Mouse (Mus musculus) kidney, postnatal 0 days (tissue): ENCODE measurements at regions not wholly inside any gene's neighbourhood (a gene's known extent, or its start where the extent isn't known, plus 50 kb on each side); places are given as distances from the start of the nearest gene placed in this dataset.

Experiments used
- ATAC-seq: fragments of 200-750 bp; cut with Nextera tagmentation; replicated peaks from 2 replicates; pipeline ENCODE4 v1.8.0; 2017; ENCODE audit warnings: low read depth, moderate number of reproducible peaks, moderate TSS enrichment, moderate library complexity; ENCODE audit not compliant: low FRiP score
- DNase-seq: peaks from one replicate; pipeline ENCODE4 v3.0.0-alpha.2; 2016; ENCODE audit warnings: low spot score
- H3K27ac ChIP-seq: fragments of 300-500 bp; sonication (generic); 2 replicates; pipeline ENCODE4 v1.5.1; 2014; ENCODE audit warnings: mild to moderate bottlenecking
- H3K27me3 ChIP-seq: fragments of 300-500 bp; sonication (generic); 2 replicates; pipeline ENCODE4 v1.6.1; 2014; ENCODE audit warnings: low read length, mixed read lengths; ENCODE audit not compliant: insufficient read depth
- H3K36me3 ChIP-seq: fragments of 300-500 bp; sonication (generic); 2 replicates; pipeline ENCODE4 v1.6.1; 2014; ENCODE audit warnings: low read length, mixed read lengths; ENCODE audit not compliant: insufficient read depth
- H3K4me1 ChIP-seq: fragments of 300-500 bp; sonication (generic); replicated peaks from 2 replicates; pipeline ENCODE4 v1.6.1; 2014; ENCODE audit warnings: antibody characterized with exemption, low read length, mixed read lengths; ENCODE audit not compliant: insufficient read depth
- H3K4me2 ChIP-seq: fragments of 300-500 bp; sonication (generic); 2 replicates; pipeline ENCODE4 v1.6.1; 2014; ENCODE audit warnings: mild to moderate bottlenecking, low read length, moderate library complexity, mixed read lengths
- H3K4me3 ChIP-seq: fragments of 300-500 bp; sonication (generic); replicated peaks from 2 replicates; pipeline ENCODE4 v1.5.1; 2014; ENCODE audit warnings: low read depth, low read length
- H3K9ac ChIP-seq: fragments of 300-500 bp; sonication (generic); 2 replicates; pipeline ENCODE4 v1.6.1; 2014; ENCODE audit warnings: low read depth, low read length
- H3K9me3 ChIP-seq: fragments of 300-500 bp; sonication (generic); replicated peaks from 2 replicates; pipeline ENCODE4 v1.6.1; 2016; ENCODE audit warnings: low read length, inconsistent platforms, mixed read lengths
- CTCF ChIP-seq: IDR thresholded peaks from 2 replicates; pipeline ENCODE4 v1.5.1; 2016; ENCODE audit warnings: antibody characterized with exemption, low read depth, mild to moderate bottlenecking, moderate library complexity
- WGBS: fragments of 180-500 bp; shearing (Covaris S2); extraction: QIAGEN DNeasy Blood & Tissue Kit; methylation state at CpG from one replicate; pipeline ENCODE4 v1.1.7; 2014; 5-methylcytosine and 5-hydroxymethylcytosine counted together

- H3K27me3 ChIP-seq: no peaks in the 10 kb centered on the region
- ATAC-seq: no peak
- H3K9ac ChIP-seq: no peak overlapping the region
- no peak overlapping the region for H3K27ac ChIP-seq
- no peak for TF ChIP-seq CTCF
- no peak for DNase-seq
- no peak overlapping the region for H3K4me3 ChIP-seq
- H3K36me3 ChIP-seq: no peaks in the 10 kb centered on the region
- H3K4me2 ChIP-seq: no peak overlapping the region
- no peaks in the 10 kb centered on the region for H3K4me1 ChIP-seq
- 81% methylated on average over 4 of the region's 4 CpGs for WGBS
- H3K9me3 ChIP-seq: no peaks in the 10 kb centered on the region
These were observed 56.8 kb upstream of the Cnih3 start for GRCm38 (mm10) chr1:181295651-181296050.

GRCm38 (mm10) chr1:181298063-181298462 lies 54.4 kb upstream of the Cnih3 start:
- H3K27me3 ChIP-seq: no peaks in the 10 kb centered on the region
- DNase-seq (no peak), ATAC-seq (no peak)
- H3K9me3 ChIP-seq: no peaks in the 10 kb centered on the region
- H3K27ac ChIP-seq: no peak overlapping the region
- no peaks in the 10 kb centered on the region for H3K4me1 ChIP-seq
- H3K9ac ChIP-seq: no peak overlapping the region
- H3K36me3 ChIP-seq: no peaks in the 10 kb centered on the region
- H3K4me3 ChIP-seq: no peak overlapping the region
- no peak overlapping the region for H3K4me2 ChIP-seq
- WGBS: 69% methylated on average over 5 of the region's 5 CpGs
- TF ChIP-seq CTCF: no peak

GRCm38 (mm10) chr1:181299075-181299665 lies 53.3 kb upstream of the Cnih3 start:
- ATAC-seq (no peak), DNase-seq (no peak)
- H3K27me3 ChIP-seq: no peaks in the 10 kb centered on the region
- H3K36me3 ChIP-seq: no peaks in the 10 kb centered on the region
- no peaks in the 10 kb centered on the region for H3K4me1 ChIP-seq
- WGBS: 89% methylated on average over 14 of the region's 14 CpGs
- no peak overlapping the region for H3K4me3 ChIP-seq
- no peak overlapping the region for H3K9ac ChIP-seq
- TF ChIP-seq CTCF: no peak
- no peaks in the 10 kb centered on the region for H3K9me3 ChIP-seq
- H3K4me2 ChIP-seq: no peak overlapping the region
- H3K27ac ChIP-seq: no peak overlapping the region

GRCm38 (mm10) chr1:181299826-181300225 lies 52.6 kb upstream of the Cnih3 start:
- Histone ChIP-seq H3K36me3 (no peaks in the 10 kb centered on the region), H3K4me2 (no peak overlapping the region), H3K27ac (no peak overlapping the region), H3K27me3 (no peaks in the 10 kb centered on the region), H3K4me1 (no peaks in the 10 kb centered on the region), H3K9ac (no peak overlapping the region), H3K9me3 (no peaks in the 10 kb centered on the region), H3K4me3 (no peak overlapping the region)
- ATAC-seq (no peak), DNase-seq (no peak)
- 86% methylated on average over 6 of the region's 6 CpGs for WGBS
- no peak for TF ChIP-seq CTCF

- Histone ChIP-seq H3K9ac (no peak overlapping the region), H3K9me3 (no peaks in the 10 kb centered on the region), H3K4me1 (no peaks in the 10 kb centered on the region), H3K4me2 (no peak overlapping the region), H3K27ac (no peak overlapping the region), H3K36me3 (no peaks in the 10 kb centered on the region), H3K27me3 (no peaks in the 10 kb centered on the region), H3K4me3 (no peak overlapping the region)
- TF ChIP-seq CTCF: no peak
- ATAC-seq (no peak), DNase-seq (no peak)
- WGBS: 94% methylated on average over 17 of the region's 17 CpGs
These were observed 50.3 kb upstream of the Cnih3 start for GRCm38 (mm10) chr1:181302151-181302550.
